Mouse (Mus musculus): ENCODE measurements at regions not wholly inside any gene's neighbourhood (a gene's known extent, or its start where the extent isn't known, plus 50 kb on each side); places are given as distances from the start of the nearest gene placed in this dataset.

DNA sequence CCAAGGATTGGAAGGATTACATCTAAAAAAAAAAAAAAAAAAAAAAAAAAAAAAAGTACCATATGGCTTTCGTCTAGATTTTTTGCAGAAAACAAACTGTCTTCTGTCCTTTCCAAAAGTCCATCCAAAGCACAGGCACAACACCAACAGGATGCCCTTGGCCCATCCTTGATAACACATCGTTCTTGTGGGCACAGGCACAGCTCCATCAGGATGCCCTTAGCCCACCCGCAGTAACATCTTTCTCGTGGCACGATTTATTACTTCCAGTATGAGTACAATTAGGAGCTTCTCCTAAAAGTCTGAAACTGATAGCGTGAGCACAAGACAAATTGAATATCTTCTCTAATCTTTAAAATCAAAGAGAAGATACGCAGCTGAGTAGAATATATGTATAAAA lies 124.4 kb upstream of the Krtap11-1 start:
- TF ChIP-seq TBP (IDR thresholded peaks at IDR 0.05; ENCODE audit: low read depth, low read length) (no peak), ETS1 (IDR thresholded peaks at IDR 0.05; ENCODE audit: low read depth, low read length) (no peak), MYC (IDR thresholded peaks at IDR 0.05; ENCODE audit: low read depth, low read length) (no peak), POLR2AphosphoS2 (IDR thresholded peaks at IDR 0.05; ENCODE audit: low read length) (no peak), SMC3 (IDR thresholded peaks at IDR 0.05; ENCODE audit: low read depth, low read length) (no peak), MAX (IDR thresholded peaks at IDR 0.05; ENCODE audit: low read length) (no peak), UBTF (IDR thresholded peaks at IDR 0.05; ENCODE audit: borderline replicate concordance, insufficient read depth, low read depth, low read length) (no peak), GABPA (IDR thresholded peaks at IDR 0.05; ENCODE audit: low read depth, low read length) (no peak)

GRCm38 (mm10) chr16:89693321-89693720 lies 122.3 kb upstream of the Krtap11-1 start:
- Histone ChIP-seq H3K27ac (ENCODE audit: control insufficient read depth, low read depth, low read length) (no peak overlapping the region), H3K4me1 (ENCODE audit: control insufficient read depth in 1 of 2, insufficient read depth in 2 of 2, low read length in 2 of 2) (no peaks in the 10 kb centered on the region), H3K36me3 (ENCODE audit: control insufficient read depth in 1 of 2, insufficient read depth in 2 of 2, low read length in 2 of 2) (no peaks in the 10 kb centered on the region), H3K9me3 (replicated peaks; ENCODE audit: insufficient read depth, low read length) (no peaks in the 10 kb centered on the region), H3K9ac (ENCODE audit: control insufficient read depth, low read depth, low read length, poor library complexity, severe bottlenecking) (no peak overlapping the region), H3K27me3 (ENCODE audit: control insufficient read depth in 1 of 2, insufficient read depth in 2 of 2, low read length in 2 of 2) (no peaks in the 10 kb centered on the region), H3K79me2 (ENCODE audit: control insufficient read depth, insufficient read depth, low read length, poor library complexity) (no peaks in the 10 kb centered on the region), H3K4me3 (ENCODE audit: control insufficient read depth in 1 of 2, insufficient read depth in 1 of 2, low read depth in 2 of 2, low read length in 2 of 2) (no peak overlapping the region)
- TF ChIP-seq KAT2A (conservative IDR thresholded peaks at IDR 0.05; ENCODE audit: low read depth, low read length), result no peak
- peak; percentile 44; the same call in 1 of the 2 replicates for TF ChIP-seq NRF1 (IDR thresholded peaks at IDR 0.05; ENCODE audit: insufficient read depth, low read depth, low read length, poor library complexity, severe bottlenecking)
- peak; percentile 17 for DNase-seq (ENCODE audit: low read depth, low spot score)

More for the DNA sequence above, 124.4 kb upstream of the Krtap11-1 start:
- Histone ChIP-seq H3K27me3 (ENCODE audit: control insufficient read depth in 1 of 2, insufficient read depth in 2 of 2, low read length in 2 of 2) (no peaks in the 10 kb centered on the region), H3K4me3 (ENCODE audit: control insufficient read depth in 1 of 2, insufficient read depth in 1 of 2, low read depth in 2 of 2, low read length in 2 of 2) (no peak overlapping the region), H3K79me2 (ENCODE audit: control insufficient read depth, insufficient read depth, low read length, poor library complexity) (no peaks in the 10 kb centered on the region), H3K9me3 (replicated peaks; ENCODE audit: insufficient read depth, low read length) (no peaks in the 10 kb centered on the region), H3K9ac (ENCODE audit: control insufficient read depth, low read depth, low read length, poor library complexity, severe bottlenecking) (no peak overlapping the region), H3K27ac (ENCODE audit: control insufficient read depth, low read depth, low read length) (no peak overlapping the region), H3K36me3 (ENCODE audit: control insufficient read depth in 1 of 2, insufficient read depth in 2 of 2, low read length in 2 of 2) (no peaks in the 10 kb centered on the region), H3K4me1 (ENCODE audit: control insufficient read depth in 1 of 2, insufficient read depth in 2 of 2, low read length in 2 of 2) (no peaks in the 10 kb centered on the region)
- DNase-seq (ENCODE audit: low read depth, low spot score), result no peak

DNA sequence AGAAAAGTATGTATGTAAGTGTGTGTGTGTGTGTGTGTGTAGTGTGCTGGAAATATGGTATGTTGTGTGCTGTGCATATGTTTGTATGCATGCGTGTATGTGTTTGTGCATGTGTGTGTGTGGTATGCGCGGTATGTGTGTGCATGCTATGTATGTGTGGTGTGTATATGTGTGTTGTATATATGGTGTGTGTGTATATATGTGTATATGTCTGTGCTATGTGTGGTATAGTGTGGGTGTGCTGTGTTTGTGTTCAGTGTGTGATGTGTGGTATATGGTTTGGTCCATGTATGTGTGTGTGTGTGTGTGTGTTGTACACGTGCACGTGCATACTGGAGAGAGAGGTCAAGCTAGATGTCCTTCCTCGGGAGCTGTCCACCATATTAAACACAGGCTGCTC lies 108.5 kb upstream of the Krtap11-1 start:
- Histone ChIP-seq H3K4me1 (ENCODE audit: control insufficient read depth in 1 of 2, insufficient read depth in 2 of 2, low read length in 2 of 2) (peaks cover 2 to 12% of the 10 kb centered on the region in 2 experiments), H3K36me3 (ENCODE audit: control insufficient read depth in 1 of 2, insufficient read depth in 2 of 2, low read length in 2 of 2) (peaks cover 0 to 4% of the 10 kb centered on the region in 2 experiments; a peak in 2 of 4 replicates), H3K4me3 (ENCODE audit: control insufficient read depth in 1 of 2, insufficient read depth in 1 of 2, low read depth in 2 of 2, low read length in 2 of 2) (no peak overlapping the region), H3K27ac (ENCODE audit: control insufficient read depth, low read depth, low read length) (no peak overlapping the region), H3K27me3 (ENCODE audit: control insufficient read depth in 1 of 2, insufficient read depth in 2 of 2, low read length in 2 of 2) (no peaks in the 10 kb centered on the region), H3K9ac (ENCODE audit: control insufficient read depth, low read depth, low read length, poor library complexity, severe bottlenecking) (no peak overlapping the region), H3K9me3 (replicated peaks; ENCODE audit: insufficient read depth, low read length) (no peaks in the 10 kb centered on the region), H3K79me2 (ENCODE audit: control insufficient read depth, insufficient read depth, low read length, poor library complexity) (no peaks in the 10 kb centered on the region)
- no peak for DNase-seq (ENCODE audit: low read depth, low spot score)
- TF ChIP-seq USF2 (IDR thresholded peaks at IDR 0.05; ENCODE audit: borderline replicate concordance in 1 of 2, insufficient read depth in 1 of 2, low read depth in 1 of 2, low read length in 2 of 2) (no peak), ZC3H11A (IDR thresholded peaks at IDR 0.05; ENCODE audit: low read depth, low read length) (no peak), CTCF (IDR thresholded peaks at IDR 0.05 in 2 of 3, conservative IDR thresholded peaks at IDR 0.05 in 1 of 3; ENCODE audit: control insufficient read depth in 1 of 3, insufficient read depth in 1 of 3, low read depth in 2 of 3, low read length in 3 of 3, poor library complexity in 1 of 3, severe bottlenecking in 1 of 3) (no peak), EP300 (IDR thresholded peaks at IDR 0.05; ENCODE audit: low read depth in 1 of 2, low read length in 2 of 2) (no peak), MYB (IDR thresholded peaks at IDR 0.05; ENCODE audit: low read depth, low read length) (no peak), MAZ (IDR thresholded peaks at IDR 0.05; ENCODE audit: low read depth, low read length) (no peak), MAFK (IDR thresholded peaks at IDR 0.05; ENCODE audit: borderline replicate concordance, low read depth, low read length) (no peak), RCOR1 (IDR thresholded peaks at IDR 0.05; ENCODE audit: low read depth, low read length) (no peak), SMC3 (IDR thresholded peaks at IDR 0.05; ENCODE audit: low read depth, low read length) (no peak), CHD1 (IDR thresholded peaks at IDR 0.05; ENCODE audit: low read depth, low read length) (no peak), POLR2A (IDR thresholded peaks at IDR 0.05; ENCODE audit: control insufficient read depth in 1 of 2, insufficient read depth in 1 of 2, low read depth in 1 of 2, low read length in 2 of 2, poor library complexity in 1 of 2) (no peak), MYC (IDR thresholded peaks at IDR 0.05; ENCODE audit: low read depth, low read length) (no peak), ZNF384 (IDR thresholded peaks at IDR 0.05; ENCODE audit: low read depth, low read length) (no peak), TBP (IDR thresholded peaks at IDR 0.05; ENCODE audit: low read depth, low read length) (no peak), NRF1 (IDR thresholded peaks at IDR 0.05; ENCODE audit: insufficient read depth, low read depth, low read length, poor library complexity, severe bottlenecking) (no peak)

All from MEL (cell line).